Mouse (Mus musculus) CD4-positive, CD25-positive, alpha-beta regulatory T cell, adult 2 months (primary cell): ENCODE data around the gene Med27.

ENCODE experiments used
- DNase-seq: peaks from one replicate; pipeline ENCODE4 v3.0.0-alpha.2; 2012; ENCODE audit warnings: low read depth, low spot score

The Med27 gene

GRCm38 (mm10) chr2:29346629-29347271 lies at the start of gene Med27:
TSS of gene Med27 (plus strand) at chr2:29346819.
- DNase-seq = peak; percentile 93

- DNase-seq = peak; percentile 11
Measured at GRCm38 (mm10) chr2:29309966-29310365, 36.7 kb upstream of the Med27 start.

- no peak for DNase-seq
Measured at GRCm38 (mm10) chr2:29312058-29312457, 34.6 kb upstream of the Med27 start.

GRCm38 (mm10) chr2:29317906-29318470 lies 28.6 kb upstream of the Med27 start:
- DNase-seq = no peak

DNA sequence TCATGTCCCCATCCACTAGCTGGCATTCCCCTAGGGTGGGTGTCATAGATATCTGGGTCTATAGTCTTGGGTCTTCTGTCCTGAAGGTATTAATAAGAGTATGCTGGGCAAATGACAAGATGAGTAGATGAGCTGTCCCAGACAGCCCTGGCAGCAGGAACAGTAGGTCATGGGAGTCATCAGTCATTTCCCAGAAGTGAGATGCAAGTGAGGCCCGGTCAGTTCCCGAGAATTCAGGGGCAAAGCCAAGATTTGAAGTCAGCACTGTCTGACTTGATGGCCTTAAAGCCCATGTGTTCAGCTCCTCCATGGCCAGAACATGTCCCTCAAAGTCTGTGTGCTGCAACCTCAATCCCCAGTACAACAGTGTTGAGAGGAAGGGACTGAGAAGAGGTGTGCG lies 28.0 kb upstream of the Med27 start:
- no peak for DNase-seq

- no peak for DNase-seq
Measured at GRCm38 (mm10) chr2:29320229-29320751, 26.3 kb upstream of the Med27 start.

DNA sequence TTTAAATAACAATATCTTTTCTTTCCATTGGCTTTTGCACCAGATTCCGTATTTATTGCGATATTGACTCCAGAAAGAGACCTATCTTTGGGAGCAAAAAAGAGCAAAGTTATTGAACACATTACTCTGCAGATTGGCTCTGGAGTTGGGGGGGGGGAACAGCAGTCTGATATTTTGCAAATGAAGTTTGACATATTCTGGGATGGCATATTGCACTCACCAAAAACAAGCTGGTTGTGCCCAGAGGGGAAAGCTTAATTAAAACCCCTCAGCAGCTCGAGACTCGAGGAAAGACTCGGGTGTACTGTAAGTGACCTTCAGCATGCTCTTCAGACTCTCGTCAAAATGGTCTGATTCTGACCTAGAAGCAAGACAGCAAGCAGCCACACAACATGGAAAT lies 25.8 kb upstream of the Med27 start:
- DNase-seq = no peak

GRCm38 (mm10) chr2:29324456-29324855 lies 22.2 kb upstream of the Med27 start:
- no peak for DNase-seq

DNA sequence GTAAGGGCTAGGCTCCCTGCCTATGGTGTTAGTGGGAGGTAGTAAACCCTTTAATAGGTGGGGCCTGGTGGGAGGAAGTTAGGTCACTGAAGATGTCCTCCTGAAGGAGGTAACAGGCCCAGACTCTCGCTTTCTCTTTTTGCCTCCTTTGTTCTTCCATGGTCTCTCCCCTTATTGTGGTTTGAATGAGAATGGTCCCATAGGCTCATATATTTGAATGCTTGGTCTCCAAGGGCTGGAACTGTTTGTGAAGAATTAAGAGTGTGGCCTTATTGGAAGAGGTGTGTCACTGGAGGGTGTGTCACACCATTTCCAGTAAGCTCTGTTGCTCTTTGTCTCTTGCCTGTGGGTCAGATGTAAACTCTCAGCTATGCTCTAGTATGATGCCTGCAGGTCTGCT lies 16.1 kb upstream of the Med27 start:
- DNase-seq = no peak

DNA sequence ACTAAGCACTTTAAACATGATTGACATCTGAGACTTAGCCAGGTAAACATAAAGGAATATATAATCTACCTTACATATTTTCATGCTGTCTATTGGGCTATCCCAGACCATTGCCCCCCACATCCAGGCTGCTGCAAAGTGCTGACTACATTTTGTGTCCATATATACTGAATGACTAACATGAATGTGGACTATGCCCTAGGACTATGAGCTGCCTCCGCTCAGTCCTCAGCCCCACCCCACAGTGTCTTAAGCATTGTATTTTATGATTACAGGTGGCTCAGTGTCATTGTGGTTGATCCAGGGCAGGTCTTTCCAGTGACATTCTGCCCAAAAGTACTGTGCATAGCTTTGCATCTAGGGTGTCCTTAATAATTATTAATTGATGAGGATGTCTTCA lies 8.2 kb upstream of the Med27 start:
- no peak for DNase-seq

GRCm38 (mm10) chr2:29358696-29359375 lies 12.2 kb downstream of the Med27 start:
- no peak for DNase-seq

DNA sequence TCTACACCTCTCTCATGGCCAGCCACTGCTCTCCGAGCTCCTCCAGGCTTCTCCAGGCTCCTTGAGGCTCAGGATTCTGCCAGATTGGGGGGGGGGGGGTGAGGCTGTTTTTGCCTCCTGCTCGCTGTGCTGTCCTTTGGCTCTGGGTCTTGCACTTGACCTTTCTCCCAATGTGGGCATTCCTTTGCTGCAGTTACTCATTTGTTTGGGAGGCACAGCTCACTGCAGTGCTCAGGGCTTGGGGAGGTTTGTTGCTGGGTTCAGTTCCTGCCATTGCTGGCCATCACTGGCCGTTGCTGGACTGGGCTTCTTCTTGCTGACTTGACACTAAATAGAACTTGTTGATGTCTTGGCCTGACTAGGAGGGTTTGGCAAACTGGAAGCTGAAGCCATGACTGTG lies 14.3 kb downstream of the Med27 start:
- no peak for DNase-seq

DNA sequence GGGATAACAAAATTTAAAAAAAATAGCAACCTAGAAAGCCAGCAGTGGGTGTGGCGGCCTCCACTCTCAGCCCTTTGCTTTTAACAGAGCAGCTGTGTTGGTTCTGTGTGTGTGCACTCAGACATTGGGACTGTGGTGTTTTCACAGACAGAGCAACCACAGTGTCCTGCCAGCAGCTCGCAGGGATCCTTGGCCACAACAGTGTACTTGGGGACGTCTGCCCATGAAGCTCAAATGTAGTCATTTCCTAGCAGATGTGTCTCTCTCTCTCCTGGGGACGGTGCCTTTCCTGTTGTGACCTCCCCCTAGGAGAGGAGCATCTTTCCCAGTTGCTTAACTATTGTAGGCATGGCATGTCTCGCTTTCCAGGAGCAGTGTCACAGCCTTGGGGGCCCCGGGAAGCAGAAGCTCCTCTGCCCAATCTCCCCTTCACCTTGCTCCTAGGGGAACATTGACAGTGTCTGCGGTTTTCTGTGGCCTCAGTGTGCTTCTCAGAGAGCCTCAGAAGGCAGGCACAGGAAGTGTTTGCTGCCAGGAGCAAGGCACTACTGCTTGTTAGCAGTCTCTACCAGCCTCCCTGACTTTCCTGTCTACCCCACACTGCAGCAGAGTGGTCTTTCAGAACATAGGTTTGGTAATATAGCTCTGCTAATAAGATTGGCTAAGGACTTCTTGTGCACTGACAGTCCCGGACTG lies 18.5 kb downstream of the Med27 start:
- no peak for DNase-seq

DNA sequence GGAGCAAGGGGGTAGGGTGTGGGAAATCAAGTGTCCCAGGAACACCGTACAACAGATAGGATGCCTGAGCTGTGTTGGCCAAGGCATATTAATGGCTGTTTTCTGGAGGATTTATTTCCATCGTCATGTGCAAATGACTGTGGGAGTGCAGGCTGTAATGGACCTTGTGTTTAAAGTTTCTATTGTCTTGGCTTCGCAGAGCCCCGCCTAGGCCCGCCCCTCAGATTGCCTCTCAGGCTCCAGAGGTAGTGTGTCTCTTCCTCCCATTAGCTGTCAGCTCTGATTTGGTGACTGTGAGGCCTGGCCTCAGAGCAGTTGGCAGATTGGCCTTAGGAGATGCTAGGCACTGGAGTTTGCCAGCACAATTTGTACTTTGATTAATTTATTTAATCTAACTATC lies 22.1 kb downstream of the Med27 start:
- no peak for DNase-seq

DNA sequence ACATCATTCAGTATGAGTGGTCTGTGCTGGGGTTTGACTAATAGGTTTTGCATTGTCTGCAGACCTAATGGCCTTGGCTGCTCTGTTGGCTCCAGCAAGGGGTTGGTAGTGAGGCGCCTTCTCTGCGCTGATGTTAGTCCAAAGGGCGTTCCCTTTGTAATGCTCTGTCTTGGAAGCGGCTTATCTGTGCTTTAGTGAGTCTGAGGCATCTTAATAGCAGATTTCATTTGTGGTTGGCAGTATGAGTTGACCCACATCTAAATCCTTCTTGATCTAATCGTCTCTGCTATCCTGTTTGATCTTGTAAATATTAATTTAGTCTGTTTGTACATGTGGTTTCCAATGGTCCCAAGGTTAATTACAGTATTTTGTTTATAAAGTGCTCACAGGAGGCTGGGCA lies 25.6 kb downstream of the Med27 start:
- no peak for DNase-seq

GRCm38 (mm10) chr2:29381683-29382082 lies 35.1 kb downstream of the Med27 start:
- no peak for DNase-seq

- no peak for DNase-seq
Measured at GRCm38 (mm10) chr2:29382583-29382982, 36.0 kb downstream of the Med27 start.

- DNase-seq = no peak
Measured at GRCm38 (mm10) chr2:29383133-29383532, 36.5 kb downstream of the Med27 start.

GRCm38 (mm10) chr2:29385405-29385804 lies 38.8 kb downstream of the Med27 start:
- no peak for DNase-seq

GRCm38 (mm10) chr2:29387268-29387667 lies 40.6 kb downstream of the Med27 start:
- DNase-seq = no peak

- peak; percentile 58 for DNase-seq
Measured at GRCm38 (mm10) chr2:29388937-29389336, 42.3 kb downstream of the Med27 start.

DNA sequence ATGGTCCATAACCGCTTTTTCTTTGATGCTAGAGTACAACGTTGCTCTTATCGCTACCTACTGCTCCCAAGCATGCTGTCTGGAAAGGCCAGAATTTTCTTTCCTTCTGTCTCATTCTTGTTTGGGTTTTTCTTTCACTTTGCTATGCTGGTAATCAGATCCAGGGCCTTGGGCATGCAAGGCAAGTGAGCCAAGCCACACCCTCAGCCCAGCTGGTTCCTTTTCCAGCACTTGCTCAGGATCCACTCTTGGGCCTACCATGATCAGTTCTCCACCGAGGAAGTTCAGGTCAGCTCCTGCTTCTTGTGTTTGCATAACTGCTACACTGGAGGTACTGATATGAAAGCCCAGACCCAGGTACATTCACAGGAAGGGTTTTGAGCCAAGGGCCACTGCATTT lies 44.5 kb downstream of the Med27 start:
- DNase-seq = no peak
